Mouse (Mus musculus) fat pad, adult 2 months (tissue): Measurements from ENCODE around the gene Il1r2.

Experiments used
- DNase-seq: peaks from one replicate; pipeline ENCODE4 v3.0.0-alpha.2; 2011; ENCODE audit warnings: low read depth, low spot score; ENCODE audit errors: extremely low read depth

Gene Il1r2

DNA sequence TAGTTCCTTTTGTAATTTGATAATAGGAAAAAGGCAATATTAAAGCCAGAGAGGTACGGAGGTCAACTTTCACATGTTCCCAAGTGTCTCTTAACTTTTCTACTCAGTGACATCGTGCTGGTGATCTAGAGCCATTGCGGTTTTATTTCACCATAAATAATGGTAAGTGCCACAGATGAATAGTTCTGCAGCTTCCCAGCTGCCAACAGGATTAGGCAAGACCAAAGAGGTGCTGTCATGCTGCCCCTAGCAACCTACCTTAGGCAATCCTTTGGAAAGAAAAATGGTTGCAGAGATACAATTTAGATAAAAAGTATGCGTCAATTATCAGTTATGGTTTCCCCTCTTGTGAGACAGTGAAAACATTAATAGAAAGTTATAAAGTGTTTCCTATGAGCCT is 54.6 kb downstream of the Il1r2 start:
- DNase-seq = no peak

- no peak for DNase-seq
Measured at GRCm38 (mm10) chr1:40129321-40129720, 55.4 kb downstream of the Il1r2 start.

DNA sequence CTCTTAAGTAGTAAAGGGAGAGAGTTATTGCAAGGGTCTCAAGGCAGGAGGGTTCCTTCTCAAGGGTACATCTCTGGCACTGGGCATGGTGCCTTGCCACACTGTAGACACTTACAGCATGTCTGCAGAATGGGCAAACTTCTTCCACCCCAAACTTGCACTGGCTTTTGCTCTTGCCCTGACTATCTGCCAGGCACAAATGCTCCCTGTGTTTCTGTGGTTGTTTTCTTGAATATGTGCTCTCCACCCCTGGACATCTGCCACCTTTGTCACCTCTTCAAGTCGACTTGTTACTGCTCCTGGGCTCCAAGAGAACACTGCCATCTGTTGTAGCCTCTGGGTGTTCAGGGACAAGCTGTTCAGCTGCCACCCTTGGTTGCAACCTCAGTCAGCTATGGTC is 57.8 kb downstream of the Il1r2 start:
- no peak for DNase-seq

GRCm38 (mm10) chr1:40132721-40133120 is 58.8 kb downstream of the Il1r2 start:
- DNase-seq = peak; percentile 71

GRCm38 (mm10) chr1:40133567-40133966 is 59.7 kb downstream of the Il1r2 start:
- DNase-seq = no peak

DNA sequence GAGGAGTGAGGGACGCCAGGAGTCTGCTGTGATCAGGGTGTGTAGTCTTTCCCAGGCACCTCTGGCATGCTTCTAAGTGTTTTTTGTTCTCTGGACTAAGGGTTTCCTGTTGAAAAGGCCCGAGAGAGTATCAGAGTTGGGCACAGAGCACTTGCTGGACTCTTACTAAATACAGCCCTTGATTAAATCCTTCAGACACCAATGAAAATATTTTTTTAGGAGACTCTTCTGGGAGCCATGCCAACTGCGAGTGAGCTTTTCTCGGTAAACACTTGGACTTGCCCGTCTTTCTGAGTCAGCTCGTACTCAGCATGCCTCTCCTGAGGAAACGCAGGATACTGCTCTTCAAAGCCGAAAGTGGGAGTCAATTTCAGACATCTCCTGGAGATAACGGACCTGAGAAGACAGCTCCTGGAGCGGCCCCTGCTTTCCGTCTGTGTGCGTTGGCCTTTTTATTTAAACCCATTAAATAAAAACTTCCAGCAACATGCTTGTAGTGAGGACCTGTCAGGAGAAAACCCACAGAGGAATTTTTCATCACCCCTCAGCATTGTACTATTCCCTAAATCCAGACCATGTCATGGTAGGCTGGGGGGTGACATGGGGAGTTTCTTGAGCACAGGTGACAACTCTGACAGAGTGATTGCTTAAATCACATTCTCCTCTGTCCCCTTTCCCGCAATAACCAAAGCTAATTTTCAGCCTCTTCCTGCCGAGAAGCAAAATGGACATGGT is 66.1 kb downstream of the Il1r2 start:
- no peak for DNase-seq

- no peak for DNase-seq
Measured at GRCm38 (mm10) chr1:40156096-40156495, 82.2 kb downstream of the Il1r2 start.

- DNase-seq = no peak
Measured at GRCm38 (mm10) chr1:40163329-40163917, 89.5 kb downstream of the Il1r2 start.

DNA sequence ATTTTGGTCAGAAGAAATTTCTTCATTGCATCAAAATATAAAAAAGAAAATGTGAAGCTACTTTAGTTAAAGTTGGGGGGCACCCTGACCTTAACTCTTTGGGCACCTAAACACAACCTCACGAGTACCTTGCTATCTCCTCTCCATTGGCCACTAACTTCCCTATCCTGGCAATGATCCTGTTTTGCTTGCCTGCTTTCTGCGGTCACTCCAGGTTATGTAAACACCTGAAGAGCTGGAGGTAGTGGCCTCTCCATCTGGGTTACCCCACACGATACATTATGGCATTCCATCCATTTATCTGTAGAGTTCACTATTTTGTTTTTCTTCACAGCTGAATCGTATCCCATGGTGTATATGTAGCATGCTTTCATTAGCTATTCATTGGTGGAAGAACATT is 90.5 kb downstream of the Il1r2 start:
- no peak for DNase-seq

DNA sequence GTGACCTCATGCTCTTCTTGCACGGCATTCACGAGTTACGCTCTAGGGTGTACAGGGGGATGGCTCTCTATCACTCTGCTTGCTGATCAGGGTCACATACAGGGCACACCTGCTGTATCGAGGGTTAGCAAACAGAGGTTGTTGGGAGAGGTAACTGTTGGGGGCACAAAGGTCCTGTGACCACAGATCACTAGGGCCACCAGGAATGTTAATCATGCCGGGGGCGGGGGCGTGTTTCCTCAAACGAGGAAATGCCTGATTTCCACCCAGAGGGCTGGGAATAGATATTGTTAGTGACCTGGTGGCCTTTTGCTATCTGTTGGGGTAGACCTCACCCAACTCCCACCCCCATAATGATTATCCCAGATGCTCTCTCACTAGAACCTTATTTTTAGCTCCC is 93.7 kb downstream of the Il1r2 start:
- DNase-seq = no peak

GRCm38 (mm10) chr1:40171878-40172277 is 98.0 kb downstream of the Il1r2 start:
- DNase-seq = no peak

DNA sequence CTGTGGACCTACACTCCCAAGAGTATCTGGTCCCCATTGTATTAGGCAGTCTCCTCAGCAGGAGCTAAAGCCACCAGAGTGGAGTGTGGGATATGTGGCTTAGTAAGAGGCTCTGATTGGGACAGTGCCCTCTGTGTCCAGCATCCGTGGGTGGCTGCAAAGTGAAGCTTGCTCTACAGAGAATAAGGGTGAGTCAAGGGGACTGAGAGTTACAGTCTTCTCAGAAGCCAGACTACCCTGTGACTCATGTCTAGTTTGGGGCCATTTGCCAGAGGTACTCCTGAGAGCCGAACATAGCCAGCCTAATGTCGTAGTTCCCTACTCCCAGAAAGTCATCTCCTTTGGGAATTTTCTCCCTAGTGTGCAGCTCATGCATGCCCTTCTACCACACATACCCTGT is 100.3 kb downstream of the Il1r2 start:
- no peak for DNase-seq
